Mouse (Mus musculus): ENCODE measurements around the gene Neurl1a. TPM values are rescaled to one million over a fixed set of nuclear protein-coding genes. Genes with fewer than 3 reads are reported as not detected.

Gene Neurl1a
- polyA plus RNA-seq, 1 experiment from 2014 or later = 15.0 TPM

DNA sequence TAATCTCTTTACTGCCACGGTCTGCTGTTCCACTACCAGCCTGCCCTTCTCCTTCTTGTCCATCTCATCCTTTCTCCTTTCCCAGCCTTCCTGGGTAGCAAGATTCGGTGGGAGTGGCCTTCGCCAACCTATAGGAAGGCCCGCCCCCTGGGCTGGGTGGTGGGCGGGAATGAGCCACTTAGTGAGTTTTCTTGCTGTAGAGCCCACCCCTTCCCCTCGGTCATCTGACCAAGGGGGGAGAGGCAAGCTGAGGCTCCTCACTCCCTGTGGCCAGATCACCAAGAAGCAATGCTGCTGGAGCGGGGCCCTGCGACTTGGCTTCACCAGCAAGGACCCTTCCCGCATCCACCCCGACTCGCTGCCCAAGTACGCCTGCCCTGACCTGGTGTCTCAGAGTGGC, 61.5 kb downstream of the Neurl1a start:
- Histone ChIP-seq H3K27me3 (replicated peaks) (0 out of 2 replicates have a peak, but pooled peaks cover 3% of the 10 kb centered on the region), H3K9me3 (no peaks in the 10 kb centered on the region), H3K4me2 (no peak overlapping the region), H3K4me3 (no peak overlapping the region), H3K27ac (no peak overlapping the region), H3K36me3 (replicated peaks) (no peaks in the 10 kb centered on the region), H3K9ac (no peak overlapping the region), H3K4me1 (no peaks in the 10 kb centered on the region)
- no peak for ATAC-seq (replicated peaks)
- 47% methylated on average over 12 of the region's 12 CpGs for WGBS

- Histone ChIP-seq H3K36me3 (replicated peaks) (no peaks in the 10 kb centered on the region), H3K9me3 (no peaks in the 10 kb centered on the region), H3K4me1 (no peaks in the 10 kb centered on the region), H3K9ac (no peak overlapping the region), H3K27ac (no peak overlapping the region), H3K27me3 (replicated peaks) (0 out of 2 replicates have a peak, but pooled peaks cover 3% of the 10 kb centered on the region), H3K4me2 (no peak overlapping the region), H3K4me3 (no peak overlapping the region)
- no peak for ATAC-seq (replicated peaks)
- WGBS = 69% methylated on average over 7 of the region's 7 CpGs
Measured at GRCm38 (mm10) chr19:47240957-47241356, 62.3 kb downstream of the Neurl1a start.

GRCm38 (mm10) chr19:47242227-47242626, 63.6 kb downstream of the Neurl1a start:
- WGBS = 89% methylated on average over 4 of the region's 4 CpGs

DNA sequence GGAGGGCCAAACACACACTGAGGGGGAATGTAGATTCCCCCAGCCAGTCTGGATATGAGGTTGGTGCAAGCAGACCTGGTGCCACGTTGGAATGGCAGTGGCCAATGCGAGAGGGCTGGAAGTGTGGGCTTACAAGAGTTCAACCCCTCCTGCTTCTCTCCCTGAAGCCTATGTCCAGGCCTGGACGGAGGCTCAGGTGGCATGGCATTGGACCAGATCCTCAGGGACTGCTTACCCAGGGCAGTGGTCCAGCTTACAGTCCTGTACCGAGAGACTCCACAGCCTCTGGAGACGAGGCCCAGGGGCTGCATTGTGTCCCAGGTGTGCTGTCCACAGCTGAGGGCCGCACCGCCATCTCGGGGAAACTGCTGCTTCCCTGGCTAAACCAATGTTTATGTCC, 66.9 kb downstream of the Neurl1a start:
- no peaks in the 10 kb centered on the region for H3K36me3 ChIP-seq (replicated peaks)
- H3K27ac ChIP-seq = no peak overlapping the region
- no peak overlapping the region for H3K4me2 ChIP-seq
- no peak overlapping the region for H3K9ac ChIP-seq
- 77% methylated on average over 8 of the region's 8 CpGs for WGBS
- no peaks in the 10 kb centered on the region for H3K4me1 ChIP-seq
- H3K4me3 ChIP-seq = no peak overlapping the region
- H3K9me3 ChIP-seq = no peaks in the 10 kb centered on the region
- H3K27me3 ChIP-seq (replicated peaks) = 0 out of 2 replicates have a peak, but pooled peaks cover under 1% of the 10 kb centered on the region
- no peak for ATAC-seq (replicated peaks)

More at GRCm38 (mm10) chr19:47242227-47242626, 63.6 kb downstream of the Neurl1a start:
- H3K36me3 ChIP-seq (replicated peaks) = no peaks in the 10 kb centered on the region
- H3K9ac ChIP-seq = no peak overlapping the region
- H3K4me3 ChIP-seq = no peak overlapping the region
- no peaks in the 10 kb centered on the region for H3K9me3 ChIP-seq
- no peak overlapping the region for H3K27ac ChIP-seq
- H3K27me3 ChIP-seq (replicated peaks) = 0 out of 2 replicates have a peak, but pooled peaks cover 3% of the 10 kb centered on the region
- no peaks in the 10 kb centered on the region for H3K4me1 ChIP-seq
- ATAC-seq (replicated peaks) = no peak
- no peak overlapping the region for H3K4me2 ChIP-seq

DNA sequence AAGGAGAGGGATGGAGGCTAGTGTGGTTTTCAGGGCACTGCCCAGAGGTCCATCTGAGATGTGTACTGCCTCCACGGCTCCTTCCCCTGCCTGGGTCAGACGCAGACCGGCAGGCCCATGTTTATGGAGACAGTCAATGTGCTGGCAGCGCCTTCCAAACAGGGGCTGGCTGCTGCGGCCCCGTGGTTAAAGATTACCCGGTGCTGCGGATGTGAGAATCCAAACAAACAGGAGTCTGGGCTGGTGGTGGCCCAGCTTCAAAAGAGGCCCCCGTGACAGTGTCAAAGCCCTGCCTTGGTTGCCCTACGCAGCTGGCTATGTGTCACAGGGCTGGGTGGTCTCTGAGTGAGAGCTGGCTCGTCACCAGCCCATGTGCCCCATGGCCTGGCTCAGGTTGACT, 69.2 kb downstream of the Neurl1a start:
- Histone ChIP-seq H3K4me2 (no peak overlapping the region), H3K27ac (no peak overlapping the region), H3K27me3 (replicated peaks) (peaks cover 22% of the 10 kb centered on the region), H3K36me3 (replicated peaks) (no peaks in the 10 kb centered on the region), H3K4me3 (no peak overlapping the region), H3K9ac (no peak overlapping the region), H3K4me1 (peaks cover under 1% of the 10 kb centered on the region; the same call in 1 of the 2 replicates), H3K9me3 (no peaks in the 10 kb centered on the region)
- WGBS = 72% methylated on average over 11 of the region's 11 CpGs
- no peak for ATAC-seq (replicated peaks)

GRCm38 (mm10) chr19:47248296-47248695, 69.7 kb downstream of the Neurl1a start:
- H3K4me2 ChIP-seq = no peak overlapping the region
- peaks cover 5% of the 10 kb centered on the region for H3K4me1 ChIP-seq
- H3K9ac ChIP-seq = no peak overlapping the region
- no peak overlapping the region for H3K4me3 ChIP-seq
- no peak for ATAC-seq (replicated peaks)
- WGBS = 86% methylated on average over 7 of the region's 7 CpGs
- H3K9me3 ChIP-seq = no peaks in the 10 kb centered on the region
- H3K27me3 ChIP-seq (replicated peaks) = peaks cover 27% of the 10 kb centered on the region
- H3K36me3 ChIP-seq (replicated peaks) = no peaks in the 10 kb centered on the region
- H3K27ac ChIP-seq = no peak overlapping the region

DNA sequence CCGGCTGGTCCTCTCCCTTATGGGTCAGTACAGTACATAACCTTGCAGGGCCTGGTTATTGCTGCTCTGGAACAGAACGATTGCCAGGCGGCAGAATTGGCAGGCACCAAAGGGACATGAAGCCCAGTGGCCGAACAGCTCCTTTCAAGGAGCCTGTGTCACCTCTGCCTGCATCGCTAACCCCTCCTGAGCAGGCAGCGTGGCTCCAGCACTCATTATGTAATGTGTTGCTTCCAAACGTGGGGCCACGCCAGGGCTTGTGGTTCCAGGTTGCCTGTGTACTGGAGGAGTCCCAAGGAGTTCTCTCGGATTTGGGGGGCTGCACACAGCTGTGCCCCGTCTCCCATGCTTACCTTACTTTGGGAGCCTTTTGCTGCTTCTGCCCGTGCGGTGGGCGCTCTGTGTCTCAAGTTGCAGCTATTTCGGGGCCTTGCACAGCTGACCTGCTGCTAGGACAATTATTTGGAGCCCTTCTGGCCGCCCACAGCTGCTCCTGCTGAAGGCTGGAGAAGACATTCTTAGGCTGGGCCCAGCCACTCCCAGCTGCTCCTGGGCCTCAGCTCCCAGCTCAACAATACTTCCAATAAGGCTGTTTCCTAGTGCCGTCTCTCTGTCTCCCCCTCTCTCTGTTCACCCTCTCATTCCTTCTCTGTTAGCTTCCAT, 70.4 kb downstream of the Neurl1a start:
- H3K27ac ChIP-seq = no peak overlapping the region
- WGBS = 73% methylated on average over 16 of the region's 16 CpGs
- H3K4me1 ChIP-seq = peaks cover 8% of the 10 kb centered on the region
- no peak overlapping the region for H3K4me3 ChIP-seq
- no peak overlapping the region for H3K9ac ChIP-seq
- ATAC-seq (replicated peaks) = no peak
- H3K36me3 ChIP-seq (replicated peaks) = no peaks in the 10 kb centered on the region
- peaks cover 34% of the 10 kb centered on the region for H3K27me3 ChIP-seq (replicated peaks)
- H3K9me3 ChIP-seq = no peaks in the 10 kb centered on the region
- no peak overlapping the region for H3K4me2 ChIP-seq

- no peaks in the 10 kb centered on the region for H3K9me3 ChIP-seq
- ATAC-seq (replicated peaks) = no peak
- H3K27me3 ChIP-seq (replicated peaks) = peaks cover 39% of the 10 kb centered on the region
- no peak overlapping the region for H3K27ac ChIP-seq
- no peaks in the 10 kb centered on the region for H3K36me3 ChIP-seq (replicated peaks)
- WGBS = 55% methylated on average over 6 of the region's 6 CpGs
- no peak overlapping the region for H3K4me3 ChIP-seq
- no peak overlapping the region for H3K4me2 ChIP-seq
- H3K9ac ChIP-seq = no peak overlapping the region
- H3K4me1 ChIP-seq = peaks cover 8% of the 10 kb centered on the region
Measured at GRCm38 (mm10) chr19:47250931-47251330, 72.3 kb downstream of the Neurl1a start.

- 2% methylated on average over 90 of the region's 90 CpGs for WGBS
- Histone ChIP-seq H3K9ac (no peak overlapping the region), H3K4me1 (peaks cover 8% of the 10 kb centered on the region), H3K9me3 (no peaks in the 10 kb centered on the region), H3K27me3 (replicated peaks) (peaks cover 39% of the 10 kb centered on the region), H3K4me2 (peak overlapping the region; percentile 51), H3K27ac (no peak overlapping the region), H3K36me3 (replicated peaks) (no peaks in the 10 kb centered on the region), H3K4me3 (peak overlapping the region; percentile 35)
- peak; percentile 63; the same call in 1 of the 2 replicates for ATAC-seq (replicated peaks)
Measured at GRCm38 (mm10) chr19:47253053-47253628, 74.5 kb downstream of the Neurl1a start.

- 78% methylated on average over 2 of the region's 2 CpGs for WGBS
- H3K9me3 ChIP-seq = no peaks in the 10 kb centered on the region
Measured at GRCm38 (mm10) chr19:47255036-47255435, 76.4 kb downstream of the Neurl1a start.

DNA sequence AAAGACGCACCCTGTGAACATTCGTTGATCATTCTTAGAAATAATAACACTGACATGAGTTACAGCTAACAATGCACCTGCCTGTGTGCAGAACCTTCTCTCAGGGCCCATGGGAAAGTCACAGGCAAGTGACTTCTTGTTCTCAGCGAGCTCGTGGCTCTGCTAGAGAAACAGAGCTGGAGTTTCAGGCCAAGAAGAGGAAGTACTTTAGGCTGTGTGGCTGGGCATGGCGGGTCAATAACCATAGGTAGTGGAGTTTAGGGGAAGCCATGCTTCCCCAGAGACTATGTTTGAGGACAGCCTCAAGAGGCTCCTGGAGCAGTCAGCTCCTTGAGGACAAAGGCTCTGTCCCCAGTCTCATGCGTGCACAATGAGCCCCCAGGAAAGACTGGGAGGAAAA, 77.3 kb downstream of the Neurl1a start:
- 81% methylated on average over 6 of the region's 6 CpGs for WGBS
- Histone ChIP-seq H3K9ac (no peak overlapping the region), H3K4me2 (no peak overlapping the region), H3K9me3 (no peaks in the 10 kb centered on the region), H3K4me1 (peaks cover 8% of the 10 kb centered on the region), H3K4me3 (no peak overlapping the region), H3K36me3 (replicated peaks) (no peaks in the 10 kb centered on the region), H3K27me3 (replicated peaks) (peaks cover 35% of the 10 kb centered on the region), H3K27ac (no peak overlapping the region)
- no peak for ATAC-seq (replicated peaks)

More at GRCm38 (mm10) chr19:47255036-47255435, 76.4 kb downstream of the Neurl1a start:
- no peak overlapping the region for H3K27ac ChIP-seq
- no peaks in the 10 kb centered on the region for H3K36me3 ChIP-seq (replicated peaks)
- peaks cover 39% of the 10 kb centered on the region for H3K27me3 ChIP-seq (replicated peaks)
- ATAC-seq (replicated peaks) = no peak
- H3K9ac ChIP-seq = no peak overlapping the region
- no peak overlapping the region for H3K4me3 ChIP-seq
- H3K4me2 ChIP-seq = no peak overlapping the region
- H3K4me1 ChIP-seq = peaks cover 8% of the 10 kb centered on the region

- WGBS = 6% methylated on average over 5 of the region's 5 CpGs
Measured at GRCm38 (mm10) chr19:47259581-47259980, 81.0 kb downstream of the Neurl1a start.

GRCm38 (mm10) chr19:47261196-47261595, 82.6 kb downstream of the Neurl1a start:
- H3K9ac ChIP-seq = no peak overlapping the region
- no peak overlapping the region for H3K27ac ChIP-seq
- no peaks in the 10 kb centered on the region for H3K9me3 ChIP-seq
- H3K4me1 ChIP-seq = no peaks in the 10 kb centered on the region
- H3K4me2 ChIP-seq = no peak overlapping the region
- H3K27me3 ChIP-seq (replicated peaks) = no peaks in the 10 kb centered on the region
- no peak for ATAC-seq (replicated peaks)
- 78% methylated on average over 8 of the region's 8 CpGs for WGBS
- no peaks in the 10 kb centered on the region for H3K36me3 ChIP-seq (replicated peaks)
- no peak overlapping the region for H3K4me3 ChIP-seq

More at GRCm38 (mm10) chr19:47259581-47259980, 81.0 kb downstream of the Neurl1a start:
- ATAC-seq (replicated peaks) = no peak
- Histone ChIP-seq H3K9ac (no peak overlapping the region), H3K9me3 (no peaks in the 10 kb centered on the region), H3K36me3 (replicated peaks) (no peaks in the 10 kb centered on the region), H3K4me1 (no peaks in the 10 kb centered on the region), H3K4me2 (no peak overlapping the region), H3K4me3 (no peak overlapping the region), H3K27me3 (replicated peaks) (no peaks in the 10 kb centered on the region), H3K27ac (no peak overlapping the region)
